Mouse (Mus musculus) spleen, adult 12 weeks (tissue): Measurements from ENCODE around the gene Gtpbp8.

Source experiments
- DNase-seq: peaks from one replicate; pipeline ENCODE4 v3.0.0; 2022; ENCODE audit warnings: low spot score

Gtpbp8 gene

GRCm38 (mm10) chr16:44725286-44726223 lies 20.6 kb downstream of the Gtpbp8 start:
- peak; percentile 41 for DNase-seq

GRCm38 (mm10) chr16:44724847-44725246 lies 21.3 kb downstream of the Gtpbp8 start:
- no peak for DNase-seq

GRCm38 (mm10) chr16:44724083-44724787 lies 21.9 kb downstream of the Gtpbp8 start, which contains the start of gene Nepro:
Gene Nepro (plus strand): TSS chr16:44724301.
- peak; percentile 95 for DNase-seq

- DNase-seq: no peak
Measured at GRCm38 (mm10) chr16:44722666-44723065, 23.5 kb downstream of the Gtpbp8 start.

- DNase-seq: no peak
Measured at GRCm38 (mm10) chr16:44720518-44720917, 25.6 kb downstream of the Gtpbp8 start.

GRCm38 (mm10) chr16:44719349-44719748 lies 26.8 kb downstream of the Gtpbp8 start:
- no peak for DNase-seq

- no peak for DNase-seq
Measured at GRCm38 (mm10) chr16:44717838-44718237, 28.3 kb downstream of the Gtpbp8 start.

- no peak for DNase-seq
Measured at GRCm38 (mm10) chr16:44717141-44717634, 29.0 kb downstream of the Gtpbp8 start.

- no peak for DNase-seq
Measured at GRCm38 (mm10) chr16:44716305-44717140, 29.6 kb downstream of the Gtpbp8 start.

GRCm38 (mm10) chr16:44703458-44703857 lies 42.7 kb downstream of the Gtpbp8 start:
- DNase-seq: no peak

- no peak for DNase-seq
Measured at GRCm38 (mm10) chr16:44702272-44702671, 43.9 kb downstream of the Gtpbp8 start.

- DNase-seq: no peak
Measured at GRCm38 (mm10) chr16:44701155-44701554, 45.0 kb downstream of the Gtpbp8 start.

- DNase-seq: no peak
Measured at GRCm38 (mm10) chr16:44697473-44698205, 48.5 kb downstream of the Gtpbp8 start.

- DNase-seq: no peak
Measured at GRCm38 (mm10) chr16:44695859-44696620, 50.1 kb downstream of the Gtpbp8 start.

GRCm38 (mm10) chr16:44695214-44695858 lies 50.8 kb downstream of the Gtpbp8 start:
- DNase-seq: no peak

GRCm38 (mm10) chr16:44693695-44694094 lies 52.5 kb downstream of the Gtpbp8 start:
- no peak for DNase-seq

GRCm38 (mm10) chr16:44692541-44692940 lies 53.6 kb downstream of the Gtpbp8 start:
- no peak for DNase-seq

GRCm38 (mm10) chr16:44691561-44692141 lies 54.5 kb downstream of the Gtpbp8 start:
- no peak for DNase-seq

- no peak for DNase-seq
Measured at GRCm38 (mm10) chr16:44691066-44691465, 55.1 kb downstream of the Gtpbp8 start.
